Mouse (Mus musculus) neural tube, embryonic 12.5 days (tissue): ENCODE measurements around the gene Svbp. TPM values are rescaled to one million over a fixed set of nuclear protein-coding genes. Genes with fewer than 3 reads are reported as not detected.
A peak's percentile ranks its signal among the peaks of the same experiment; 100 is the strongest.

Source experiments
- ATAC-seq: fragments of 200-750 bp; cut with Nextera tagmentation; 2 replicates; pipeline ENCODE4 v1.8.0; 2017; ENCODE audit warnings: low read depth, mild to moderate bottlenecking, moderate TSS enrichment, moderate library complexity; ENCODE audit not compliant: low FRiP score
- H3K27ac ChIP-seq: fragments of 300-500 bp; sonication (generic); 2 replicates; pipeline ENCODE4 v1.5.1; 2016
- H3K27me3 ChIP-seq: fragments of 300-500 bp; sonication (generic); replicated peaks from 2 replicates; pipeline ENCODE4 v1.6.1; 2016; ENCODE audit warnings: mild to moderate bottlenecking
- H3K36me3 ChIP-seq: fragments of 300-500 bp; sonication (generic); 2 replicates; pipeline ENCODE4 v1.6.1; 2016; ENCODE audit warnings: mild to moderate bottlenecking
- H3K4me1 ChIP-seq: fragments of 300-500 bp; sonication (generic); 2 replicates; pipeline ENCODE4 v1.6.1; 2016
- H3K4me2 ChIP-seq: fragments of 300-500 bp; sonication (generic); replicated peaks from 2 replicates; pipeline ENCODE4 v1.6.1; 2016; ENCODE audit warnings: mild to moderate bottlenecking
- H3K4me3 ChIP-seq: fragments of 300-500 bp; sonication (generic); 2 replicates; pipeline ENCODE4 v1.5.1; 2016
- H3K9ac ChIP-seq: fragments of 300-500 bp; sonication (generic); 2 replicates; pipeline ENCODE4 v1.6.1; 2016; ENCODE audit warnings: mild to moderate bottlenecking
- H3K9me3 ChIP-seq: fragments of 300-500 bp; sonication (generic); 2 replicates; pipeline ENCODE4 v1.6.1; 2016; ENCODE audit warnings: mild to moderate bottlenecking
- WGBS: fragments of 180-500 bp; shearing (Covaris S2); methylation state at CpG from one replicate; pipeline ENCODE4 v1.1.7; 2016; 5-methylcytosine and 5-hydroxymethylcytosine counted together
- polyA plus RNA-seq: library from polyadenylated mRNA; unstranded; fragments of >200 nt; fragmentation: Nextera tagmentation; extraction: Ambion mirVana; gene quantifications from 2 replicates; pipeline ENCODE4 v1.2.1, GENCODE M21; 2016

Svbp gene
- polyA plus RNA-seq, 1 experiment from 2014 or later = 185 TPM

DNA sequence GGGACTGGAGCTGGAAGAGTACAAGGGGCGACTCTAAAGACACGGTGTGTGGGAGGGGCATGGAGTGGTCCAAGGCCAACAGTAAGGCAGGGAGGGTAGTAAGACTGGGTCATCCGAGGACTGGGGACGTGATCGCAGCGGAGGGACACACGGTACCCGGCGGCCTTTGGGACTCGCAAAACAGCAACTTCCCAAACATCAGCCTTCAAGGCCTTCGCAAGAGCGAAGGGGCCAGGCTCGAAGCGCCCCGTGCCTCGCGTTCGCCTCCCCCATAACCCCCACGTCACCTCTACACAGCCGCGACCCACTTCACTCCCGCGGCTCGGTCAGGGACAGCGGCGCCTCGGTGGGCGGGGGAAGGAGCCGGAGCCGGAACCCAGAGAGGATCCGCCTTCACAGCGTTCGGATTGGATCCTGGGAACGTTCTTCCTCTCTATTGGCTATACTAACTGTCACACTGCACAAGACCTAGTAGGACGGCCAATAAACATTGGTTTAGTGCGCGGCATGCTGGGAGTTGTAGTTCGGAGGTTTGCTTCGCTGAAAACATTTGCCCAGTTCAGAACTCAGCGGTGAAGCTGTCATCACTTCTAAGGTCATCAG is 21.2 kb upstream of the Svbp start, which contains the start of gene Zfp691:
Zfp691 (minus strand) TSS at position 345 of the 603 bp plus-strand sequence.
- H3K4me3 ChIP-seq = peak within 1 kb of the TSS; percentile 75
- H3K9me3 ChIP-seq = no peaks in the 10 kb centered on the region
- ATAC-seq = peak; percentile 100
- under 1% methylated on average over 40 of the region's 40 CpGs for WGBS
- no peaks in the 10 kb centered on the region for H3K27me3 ChIP-seq
- H3K9ac ChIP-seq = peak within 1 kb of the TSS; percentile 77
- H3K4me1 ChIP-seq = peaks cover 16% of the 10 kb centered on the region
- H3K4me2 ChIP-seq = peak within 1 kb of the TSS; percentile 67
- H3K36me3 ChIP-seq = peaks cover 19% of the 10 kb centered on the region
- 0 out of 2 replicates have a peak within 1 kb of the TSS, but pooled peaks have one; percentile 7 for H3K27ac ChIP-seq

DNA sequence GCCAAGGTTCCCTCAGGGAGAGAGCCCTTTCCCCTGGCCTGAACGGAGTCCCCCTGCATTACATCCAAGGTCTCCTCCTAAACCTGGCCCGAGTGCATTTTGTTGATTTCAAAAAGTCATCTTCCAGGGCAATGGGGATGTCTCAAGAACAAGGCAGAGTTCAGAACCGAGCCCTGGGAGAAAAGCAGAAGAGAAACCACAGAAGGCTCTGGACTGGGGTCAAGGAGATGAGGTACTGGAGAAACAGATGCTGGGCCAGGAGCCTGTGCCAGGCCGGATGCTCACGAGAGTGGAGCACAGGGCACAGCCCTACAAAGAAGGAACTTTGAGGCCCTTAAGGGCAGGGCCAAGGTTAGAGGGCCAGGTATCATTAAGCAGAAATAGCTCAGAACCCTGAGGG is 17.4 kb upstream of the Svbp start:
- no peaks in the 10 kb centered on the region for H3K27me3 ChIP-seq
- no peak for ATAC-seq
- no peak overlapping the region for H3K27ac ChIP-seq
- H3K4me3 ChIP-seq = no peak overlapping the region
- H3K36me3 ChIP-seq = no peaks in the 10 kb centered on the region
- no peak overlapping the region for H3K9ac ChIP-seq
- peaks cover 7% of the 10 kb centered on the region for H3K4me1 ChIP-seq
- H3K4me2 ChIP-seq = no peak overlapping the region
- no peaks in the 10 kb centered on the region for H3K9me3 ChIP-seq
- 77% methylated on average over 5 of the region's 5 CpGs for WGBS

DNA sequence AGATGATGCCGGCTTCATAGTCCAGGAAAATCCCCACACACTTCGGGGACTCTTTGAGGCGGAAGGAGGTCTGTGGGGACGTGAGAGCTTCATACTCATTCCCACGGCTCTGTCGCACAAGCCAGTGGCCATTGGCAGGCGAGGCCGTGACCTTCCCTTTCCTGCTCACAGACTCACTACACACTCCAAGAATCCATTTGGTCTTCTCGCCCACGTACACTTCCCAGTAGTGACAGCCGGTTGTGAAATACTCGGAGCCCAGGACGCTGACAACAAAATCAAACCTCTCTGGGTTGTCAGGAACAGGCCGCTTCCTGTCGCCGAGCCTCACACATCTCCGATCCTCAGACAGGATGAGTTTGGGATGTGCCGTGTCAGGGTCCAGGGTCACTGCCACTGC is 16.8 kb upstream of the Svbp start:
- no peak for ATAC-seq
- Histone ChIP-seq H3K4me2 (no peak overlapping the region), H3K4me3 (no peak overlapping the region), H3K36me3 (no peaks in the 10 kb centered on the region), H3K9ac (no peak overlapping the region), H3K4me1 (0 out of 2 replicates have a peak, but pooled peaks cover under 1% of the 10 kb centered on the region), H3K27ac (no peak overlapping the region), H3K9me3 (no peaks in the 10 kb centered on the region), H3K27me3 (no peaks in the 10 kb centered on the region)
- WGBS = 73% methylated on average over 18 of the region's 18 CpGs

DNA sequence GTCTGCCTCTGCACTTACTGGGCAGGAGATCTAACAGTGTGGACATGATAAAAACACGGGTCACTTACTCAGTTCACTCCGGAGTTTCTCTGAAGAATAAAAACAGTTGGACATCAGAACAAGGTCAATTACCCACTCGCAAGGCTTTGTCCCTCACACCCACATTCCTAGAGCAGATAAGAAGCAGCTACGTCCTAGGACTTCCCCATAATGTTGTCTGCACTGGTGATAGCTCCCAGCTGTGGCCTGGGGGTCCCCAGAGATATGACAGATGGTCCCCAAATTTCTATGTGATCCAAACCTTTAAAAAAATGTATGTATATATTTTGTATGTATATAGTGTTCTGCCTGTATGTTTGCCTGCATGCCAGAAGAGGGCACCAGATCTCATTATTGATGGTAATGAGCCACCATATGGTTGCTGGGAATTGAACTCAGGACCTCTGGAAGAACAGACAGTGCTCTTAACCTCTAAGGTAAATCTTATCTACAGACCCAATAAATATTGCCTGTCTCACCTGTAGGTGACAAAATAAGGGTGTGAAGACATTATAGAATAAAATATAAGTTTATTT is 14.9 kb upstream of the Svbp start:
- Histone ChIP-seq H3K4me2 (no peak overlapping the region), H3K27ac (no peak overlapping the region), H3K9me3 (no peaks in the 10 kb centered on the region), H3K27me3 (no peaks in the 10 kb centered on the region), H3K36me3 (no peaks in the 10 kb centered on the region), H3K4me3 (no peak overlapping the region), H3K9ac (no peak overlapping the region), H3K4me1 (no peaks in the 10 kb centered on the region)
- ATAC-seq = no peak
- WGBS = 52% methylated on average over 4 of the region's 4 CpGs

DNA sequence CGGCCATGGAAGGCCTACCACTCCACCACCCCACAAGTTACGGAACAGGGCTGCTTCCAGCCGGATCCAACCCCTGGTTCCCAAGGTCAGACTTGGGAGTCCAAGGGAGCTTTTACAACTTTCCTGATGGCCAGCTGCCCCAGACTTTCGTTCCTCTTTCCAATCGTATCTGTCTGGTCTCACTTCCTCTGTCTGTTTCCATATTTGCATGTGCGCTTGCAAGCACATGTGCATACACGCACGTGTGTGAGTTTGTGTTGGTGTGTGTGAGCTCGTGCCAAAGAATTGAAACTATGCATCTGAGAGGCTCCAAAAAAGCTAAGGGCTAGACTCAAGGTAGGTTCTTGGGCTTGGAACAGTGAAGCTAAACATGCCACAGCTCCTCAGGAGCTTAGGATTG is 13.7 kb upstream of the Svbp start:
- no peak overlapping the region for H3K9ac ChIP-seq
- no peaks in the 10 kb centered on the region for H3K36me3 ChIP-seq
- H3K4me3 ChIP-seq = no peak overlapping the region
- no peaks in the 10 kb centered on the region for H3K9me3 ChIP-seq
- WGBS = 90% methylated on average over 9 of the region's 9 CpGs
- no peak for ATAC-seq
- H3K27ac ChIP-seq = no peak overlapping the region
- H3K4me2 ChIP-seq = no peak overlapping the region
- no peaks in the 10 kb centered on the region for H3K27me3 ChIP-seq
- H3K4me1 ChIP-seq = no peaks in the 10 kb centered on the region

DNA sequence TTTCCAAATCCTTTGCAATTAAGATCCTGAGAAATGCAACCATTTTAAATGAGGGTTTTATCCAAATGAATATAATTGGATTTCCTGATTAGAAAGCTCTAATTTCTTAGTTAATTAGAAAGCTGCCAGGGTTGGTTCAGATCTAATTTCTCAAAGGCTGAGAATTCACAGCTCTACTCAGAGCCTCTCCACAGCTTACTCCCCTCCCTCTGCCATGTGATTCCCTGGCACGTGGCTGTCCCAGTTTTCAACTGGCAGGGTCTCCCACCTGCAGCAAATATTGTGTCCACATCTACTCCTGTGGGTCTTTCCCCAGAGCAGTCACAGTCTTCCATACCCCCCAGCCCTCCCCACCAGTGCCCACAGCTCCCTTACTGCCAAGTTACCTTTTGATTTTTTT is 11.6 kb upstream of the Svbp start:
- Histone ChIP-seq H3K9ac (no peak overlapping the region), H3K27me3 (0 out of 2 replicates have a peak, but pooled peaks cover 2% of the 10 kb centered on the region), H3K9me3 (no peaks in the 10 kb centered on the region), H3K4me3 (no peak overlapping the region), H3K4me2 (no peak overlapping the region), H3K4me1 (no peaks in the 10 kb centered on the region), H3K36me3 (no peaks in the 10 kb centered on the region), H3K27ac (no peak overlapping the region)
- no peak for ATAC-seq
- WGBS = 86% methylated on average over 1 of the region's 1 CpGs

DNA sequence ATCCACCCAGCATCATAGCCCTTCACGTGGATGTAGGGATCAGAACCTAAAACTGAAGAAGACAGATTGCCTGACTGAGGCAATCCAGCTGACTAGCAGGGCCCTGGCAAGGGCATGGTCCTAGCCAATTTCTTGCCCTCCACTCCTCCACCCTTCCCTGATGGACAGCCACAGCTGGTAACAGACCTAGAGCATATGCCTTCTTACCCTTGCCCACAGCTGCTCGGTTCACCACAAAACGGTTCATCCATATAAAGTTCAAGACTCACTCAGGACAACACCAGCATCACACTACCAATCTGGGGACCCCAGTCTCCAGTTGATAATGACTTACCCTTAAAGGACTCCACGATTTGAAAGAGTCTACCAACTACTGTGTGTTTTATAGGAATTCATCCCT is 9.3 kb upstream of the Svbp start:
- no peaks in the 10 kb centered on the region for H3K9me3 ChIP-seq
- H3K9ac ChIP-seq = no peak overlapping the region
- no peak overlapping the region for H3K4me3 ChIP-seq
- H3K27me3 ChIP-seq = 0 out of 2 replicates have a peak, but pooled peaks cover 2% of the 10 kb centered on the region
- no peak overlapping the region for H3K27ac ChIP-seq
- no peak overlapping the region for H3K4me2 ChIP-seq
- 86% methylated on average over 4 of the region's 4 CpGs for WGBS
- no peaks in the 10 kb centered on the region for H3K36me3 ChIP-seq
- no peaks in the 10 kb centered on the region for H3K4me1 ChIP-seq
- no peak for ATAC-seq

DNA sequence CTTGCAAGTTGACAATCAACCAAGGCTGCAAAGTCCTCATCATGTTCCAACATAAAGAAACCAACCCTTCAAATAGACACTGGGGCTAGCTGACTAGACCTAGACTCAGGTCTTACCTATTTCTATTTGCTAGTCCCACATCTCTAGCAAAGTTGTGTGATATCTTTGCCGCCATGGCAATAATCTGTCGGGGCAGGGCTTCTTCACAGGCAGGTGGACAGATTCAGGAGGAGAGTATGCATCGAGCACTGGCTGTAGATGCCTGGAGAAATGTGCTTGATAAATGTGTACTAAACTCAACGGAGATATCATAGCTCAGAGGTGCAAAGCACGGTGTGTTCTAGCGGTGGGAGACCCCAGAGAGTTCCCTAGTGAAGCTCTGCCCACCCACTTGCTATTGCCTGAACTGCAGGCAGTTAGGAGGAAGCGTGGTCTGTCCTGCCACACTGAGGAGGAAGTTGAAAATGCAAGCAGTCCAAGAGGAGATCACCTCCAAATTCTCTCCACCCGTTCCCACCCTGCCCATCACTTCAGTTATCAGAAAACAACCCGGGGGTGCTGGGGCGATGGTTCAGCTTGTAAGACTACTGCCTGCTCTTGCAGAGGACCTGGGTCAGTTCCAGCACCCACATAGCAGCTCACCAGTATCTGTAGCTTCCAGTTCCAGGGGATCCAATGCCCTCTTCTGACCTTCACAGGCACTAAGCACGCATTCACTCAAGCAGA is 6.9 kb upstream of the Svbp start:
- Histone ChIP-seq H3K9me3 (no peaks in the 10 kb centered on the region), H3K36me3 (no peaks in the 10 kb centered on the region), H3K4me3 (no peak overlapping the region), H3K27me3 (0 out of 2 replicates have a peak, but pooled peaks cover 2% of the 10 kb centered on the region), H3K9ac (no peak overlapping the region), H3K4me1 (no peaks in the 10 kb centered on the region), H3K27ac (no peak overlapping the region), H3K4me2 (no peak overlapping the region)
- WGBS = 63% methylated on average over 11 of the region's 11 CpGs
- no peak for ATAC-seq

DNA sequence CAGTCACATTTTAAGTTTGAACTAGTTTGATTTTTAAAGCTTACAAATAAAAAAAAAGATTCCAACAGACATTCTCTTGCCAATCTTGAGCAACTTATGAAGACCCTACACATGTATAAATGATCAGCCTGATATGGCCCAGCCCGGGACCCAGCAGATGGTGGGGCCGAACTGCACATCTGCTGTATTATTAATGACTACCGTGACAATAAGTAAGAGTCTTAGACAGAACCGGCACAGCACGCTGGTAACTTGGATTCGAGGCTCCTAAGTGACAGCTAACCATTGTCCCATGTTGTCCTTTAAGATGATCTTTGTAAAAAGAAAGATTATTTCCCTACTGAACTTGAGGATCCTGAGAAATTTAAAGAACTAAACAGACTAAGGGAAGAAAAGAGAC is 5.7 kb upstream of the Svbp start:
- H3K27me3 ChIP-seq = 0 out of 2 replicates have a peak, but pooled peaks cover 2% of the 10 kb centered on the region
- H3K9ac ChIP-seq = no peak overlapping the region
- WGBS = 50% methylated on average over 6 of the region's 6 CpGs

DNA sequence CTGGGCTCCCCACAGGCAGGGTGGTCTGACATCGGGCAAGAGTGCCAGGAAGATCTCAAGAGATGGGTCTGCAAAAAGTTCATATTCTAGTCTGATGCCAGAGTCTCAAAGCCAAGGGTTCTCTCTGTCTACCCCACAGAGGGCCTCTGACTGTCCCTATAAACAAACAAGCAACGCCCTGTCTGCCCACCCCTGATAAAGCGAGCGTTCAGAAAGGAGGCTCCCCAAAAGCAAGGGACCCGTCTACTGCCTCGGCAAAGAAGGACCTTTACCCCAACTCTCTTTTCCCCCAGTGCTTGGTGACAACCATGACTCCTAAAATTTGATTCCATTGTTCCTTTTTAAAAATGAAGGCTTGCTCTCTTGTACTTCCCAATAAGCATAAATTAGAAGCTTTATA is 5.2 kb upstream of the Svbp start, which contains the start of gene Ermap:
Ermap (minus strand) TSS at position 148 of the 400 bp plus-strand sequence.
- no peaks in the 10 kb centered on the region for H3K4me1 ChIP-seq
- no peaks in the 10 kb centered on the region for H3K36me3 ChIP-seq
- no peak within 1 kb of the TSS for H3K27ac ChIP-seq
- no peaks in the 10 kb centered on the region for H3K9me3 ChIP-seq
- no peak within 1 kb of the TSS for H3K4me3 ChIP-seq
- 0 out of 2 replicates have a peak, but pooled peaks cover 2% of the 10 kb centered on the region for H3K27me3 ChIP-seq
- no peak for ATAC-seq
- no peak within 1 kb of the TSS for H3K9ac ChIP-seq
- H3K4me2 ChIP-seq = no peak within 1 kb of the TSS
- 62% methylated on average over 6 of the region's 6 CpGs for WGBS

More for the DNA sequence above, 5.7 kb upstream of the Svbp start:
- no peak overlapping the region for H3K27ac ChIP-seq
- H3K4me2 ChIP-seq = no peak overlapping the region
- H3K4me3 ChIP-seq = no peak overlapping the region
- ATAC-seq = no peak
- no peaks in the 10 kb centered on the region for H3K36me3 ChIP-seq
- H3K9me3 ChIP-seq = no peaks in the 10 kb centered on the region
- no peaks in the 10 kb centered on the region for H3K4me1 ChIP-seq

DNA sequence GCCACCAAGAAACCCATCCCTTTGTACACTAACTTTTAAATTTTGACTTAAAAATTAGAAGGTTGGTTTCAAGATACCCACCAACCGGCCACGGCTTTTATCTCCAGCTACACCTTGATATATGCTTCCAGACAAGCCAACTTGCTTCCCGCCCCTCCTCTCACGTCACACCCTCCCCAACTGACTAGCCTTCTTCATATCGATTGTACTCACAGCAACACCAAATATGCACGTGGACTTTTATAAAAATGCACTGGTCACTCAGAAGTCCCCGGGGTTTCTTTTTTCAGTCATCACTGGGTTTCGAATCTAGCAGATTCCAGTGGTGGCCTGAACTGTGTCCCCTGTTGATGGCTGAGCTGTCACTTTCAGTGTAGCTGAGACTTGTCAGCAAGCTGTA is 4.5 kb upstream of the Svbp start:
- no peaks in the 10 kb centered on the region for H3K9me3 ChIP-seq
- no peaks in the 10 kb centered on the region for H3K36me3 ChIP-seq
- no peak for ATAC-seq
- WGBS = 86% methylated on average over 8 of the region's 8 CpGs
- H3K9ac ChIP-seq = no peak overlapping the region
- no peak overlapping the region for H3K27ac ChIP-seq
- H3K4me3 ChIP-seq = no peak overlapping the region
- H3K27me3 ChIP-seq = 0 out of 2 replicates have a peak, but pooled peaks cover 2% of the 10 kb centered on the region
- H3K4me2 ChIP-seq = no peak overlapping the region
- H3K4me1 ChIP-seq = no peaks in the 10 kb centered on the region

DNA sequence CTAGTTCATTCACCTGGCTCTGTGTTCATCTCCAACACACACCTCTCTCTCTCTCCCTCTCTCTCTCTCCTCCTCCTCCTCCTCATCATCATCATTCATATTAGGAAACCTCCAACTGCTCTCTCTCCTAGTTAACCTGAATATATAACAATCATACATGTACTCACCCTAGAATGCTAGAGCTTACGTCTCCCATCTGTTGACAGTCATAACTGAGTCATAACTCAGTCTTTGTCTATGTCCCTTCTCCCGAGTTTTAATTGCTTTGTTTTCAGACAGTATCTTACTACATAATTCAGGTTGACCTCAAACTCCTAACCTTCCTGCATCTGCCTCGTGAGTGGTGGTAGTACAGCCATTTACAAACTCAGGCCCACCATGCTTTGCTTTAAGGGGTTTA is 3.8 kb upstream of the Svbp start:
- Histone ChIP-seq H3K27ac (no peak overlapping the region), H3K4me2 (no peak overlapping the region), H3K27me3 (0 out of 2 replicates have a peak, but pooled peaks cover 2% of the 10 kb centered on the region), H3K9me3 (no peaks in the 10 kb centered on the region), H3K4me1 (peaks cover 5% of the 10 kb centered on the region), H3K4me3 (no peak overlapping the region), H3K9ac (no peak overlapping the region), H3K36me3 (no peaks in the 10 kb centered on the region)
- WGBS = 73% methylated on average over 3 of the region's 3 CpGs
- ATAC-seq = no peak
